Mouse (Mus musculus) right cerebral cortex, postnatal 10 days (tissue): Measurements from ENCODE around the gene Rnf208.

Source experiments
- DNase-seq, 2 experiments: peaks; one replicate each; pipeline ENCODE4 v3.0.0; 2021; ENCODE audit warnings: low spot score in 2 of 2

The Rnf208 gene

GRCm38 (mm10) chr2:25278928-25279882, 37.1 kb downstream of the Rnf208 start:
- peak; percentile 72 to 86 for DNase-seq

- DNase-seq = no peak
Measured at GRCm38 (mm10) chr2:25285551-25285950, 43.5 kb downstream of the Rnf208 start.

- DNase-seq = no peak
Measured at GRCm38 (mm10) chr2:25286314-25286713, 44.3 kb downstream of the Rnf208 start.

- DNase-seq = peak in 1 of 2 experiments; percentile 69
Measured at GRCm38 (mm10) chr2:25286837-25287636, 45.0 kb downstream of the Rnf208 start.

GRCm38 (mm10) chr2:25287927-25288649, 46.0 kb downstream of the Rnf208 start, which contains the start of gene Tmem210:
TSS of gene Tmem210 (plus strand) at chr2:25288145.
- DNase-seq = no peak

- DNase-seq = no peak
Measured at GRCm38 (mm10) chr2:25288734-25289345, 46.8 kb downstream of the Rnf208 start.

- DNase-seq = peak in 1 of 2 experiments; percentile 74
Measured at GRCm38 (mm10) chr2:25289651-25290050, 47.6 kb downstream of the Rnf208 start, which contains the start of gene Lrrc26. TSS of gene Lrrc26 (plus strand) at chr2:25289915.

GRCm38 (mm10) chr2:25290101-25290815, 48.2 kb downstream of the Rnf208 start:
- DNase-seq = peak; percentile 78 to 81

GRCm38 (mm10) chr2:25290816-25291130, 48.7 kb downstream of the Rnf208 start:
- DNase-seq = peak; percentile 76 to 82

- DNase-seq = no peak
Measured at GRCm38 (mm10) chr2:25291184-25292053, 49.4 kb downstream of the Rnf208 start.

- DNase-seq = peak in 1 of 2 experiments; percentile 70
Measured at GRCm38 (mm10) chr2:25292054-25292544, 50.0 kb downstream of the Rnf208 start.

- DNase-seq = peak in 1 of 2 experiments; percentile 77
Measured at GRCm38 (mm10) chr2:25292856-25293255, 50.8 kb downstream of the Rnf208 start.

GRCm38 (mm10) chr2:25293706-25294105, 51.7 kb downstream of the Rnf208 start:
- DNase-seq = peak in 1 of 2 experiments; percentile 59
